In the genomic region with DNA sequence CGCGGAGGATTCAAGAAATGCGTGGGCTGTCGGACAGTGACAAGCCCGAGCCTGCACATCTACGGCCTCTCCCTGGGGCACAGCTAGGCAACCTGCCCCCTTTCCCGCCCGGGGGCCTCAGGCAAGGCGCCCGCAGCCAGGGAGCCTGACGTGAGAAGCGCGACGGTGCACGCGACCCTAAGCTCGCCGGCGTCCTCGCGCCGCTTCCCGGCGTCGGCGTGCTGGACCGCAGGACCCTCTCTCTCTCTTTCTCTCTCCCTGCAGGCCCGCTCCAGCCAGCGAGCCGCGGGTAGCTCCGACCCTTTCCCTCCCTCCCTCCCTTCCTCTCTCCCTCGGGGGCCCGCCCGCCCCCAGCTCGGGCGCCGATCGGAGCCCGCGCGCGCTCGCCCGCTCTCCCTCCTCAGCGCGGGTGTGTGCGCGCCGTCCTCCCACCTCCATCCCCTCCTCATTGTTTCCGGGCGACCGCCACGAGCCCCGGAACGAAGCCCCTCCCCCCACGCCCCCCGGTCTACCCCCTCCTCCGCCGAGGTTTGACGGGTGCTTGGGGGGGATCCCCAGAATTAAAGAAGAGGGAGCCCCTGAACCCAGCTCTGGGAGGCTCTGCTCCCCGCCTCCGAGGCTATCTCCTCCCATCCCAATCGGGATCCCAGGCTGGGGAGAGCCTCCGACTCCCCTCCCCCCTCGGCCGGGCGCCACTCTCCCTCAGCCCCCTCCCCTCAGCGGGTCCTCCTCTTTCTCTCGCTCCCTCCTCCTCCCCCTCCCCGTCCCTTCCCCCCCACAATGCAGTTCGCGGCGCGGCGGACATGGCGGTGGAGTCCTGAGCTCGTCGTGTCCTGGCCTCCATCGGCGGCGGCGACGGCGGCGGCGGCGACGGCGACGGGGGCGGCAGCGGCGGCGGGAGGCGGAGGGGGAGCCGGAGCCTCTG, we compare ENCODE assay signal across 8 mouse cellular contexts. TPM values are rescaled to one million over a fixed set of nuclear protein-coding genes. Genes with fewer than 3 reads are reported as not detected.
DNase-seq lines count a peak whose midpoint lies in the region; ATAC-seq lines count a peak whose summit lies in the region.

Gene Tut4, plus strand, starts transcription at position 196 of the 925 bp plus-strand sequence.

- peak; percentile 43 for ATAC-seq in common myeloid progenitor, adult 5-6 weeks (replicated peaks; ENCODE audit: low read depth, poor library complexity, severe bottlenecking)
- peak; percentile 56 for ATAC-seq in megakaryocyte progenitor cell, adult 5-6 weeks (replicated peaks; ENCODE audit: poor library complexity)

- peak; percentile 96 for DNase-seq in ZHBTc4 (ENCODE audit: low read depth, low spot score)
- DNase-seq in gastrocnemius, postnatal 10 days: peak; percentile 86
- peak; percentile 87 for DNase-seq in induced T-regulatory cell, adult 2 months (ENCODE audit: low read depth)
- DNase-seq in left cerebral cortex, adult 9 months (ENCODE audit: low spot score in 2 of 2): peak; percentile 70 to 77
- peak; percentile 90 for DNase-seq in right cerebral cortex, postnatal 14 days
- peak; percentile 52 to 79 for DNase-seq in urinary bladder, postnatal 36 days (ENCODE audit: low spot score in 2 of 2)

RNA-seq across cellular contexts. Expression of gene Tut4, which starts in this region (rescaled TPM):
- 61.8 and 73.6 TPM in 2 replicates for total RNA-seq in common myeloid progenitor, adult 5-6 weeks (2017)
- 10 to 100 TPM; 21.9 to 28.8 TPM for total RNA-seq in gastrocnemius, postnatal 10 days (2021)
- total RNA-seq in megakaryocyte progenitor cell, adult 5-6 weeks (2015): 69.5 and 88.5 TPM in 2 replicates
- total RNA-seq in megakaryocyte progenitor cell, adult 5-6 weeks (2017): 29.4 and 45.8 TPM in 2 replicates

Comparison
In these comparisons a context has a peak if more than half of its experiments do, and no peak if none do; other contexts are left out.
1. Peak in every context shown above with its lines: DNase-seq and ATAC-seq.